ENCODE assay signal across 14 mouse cellular contexts in the genomic region with DNA sequence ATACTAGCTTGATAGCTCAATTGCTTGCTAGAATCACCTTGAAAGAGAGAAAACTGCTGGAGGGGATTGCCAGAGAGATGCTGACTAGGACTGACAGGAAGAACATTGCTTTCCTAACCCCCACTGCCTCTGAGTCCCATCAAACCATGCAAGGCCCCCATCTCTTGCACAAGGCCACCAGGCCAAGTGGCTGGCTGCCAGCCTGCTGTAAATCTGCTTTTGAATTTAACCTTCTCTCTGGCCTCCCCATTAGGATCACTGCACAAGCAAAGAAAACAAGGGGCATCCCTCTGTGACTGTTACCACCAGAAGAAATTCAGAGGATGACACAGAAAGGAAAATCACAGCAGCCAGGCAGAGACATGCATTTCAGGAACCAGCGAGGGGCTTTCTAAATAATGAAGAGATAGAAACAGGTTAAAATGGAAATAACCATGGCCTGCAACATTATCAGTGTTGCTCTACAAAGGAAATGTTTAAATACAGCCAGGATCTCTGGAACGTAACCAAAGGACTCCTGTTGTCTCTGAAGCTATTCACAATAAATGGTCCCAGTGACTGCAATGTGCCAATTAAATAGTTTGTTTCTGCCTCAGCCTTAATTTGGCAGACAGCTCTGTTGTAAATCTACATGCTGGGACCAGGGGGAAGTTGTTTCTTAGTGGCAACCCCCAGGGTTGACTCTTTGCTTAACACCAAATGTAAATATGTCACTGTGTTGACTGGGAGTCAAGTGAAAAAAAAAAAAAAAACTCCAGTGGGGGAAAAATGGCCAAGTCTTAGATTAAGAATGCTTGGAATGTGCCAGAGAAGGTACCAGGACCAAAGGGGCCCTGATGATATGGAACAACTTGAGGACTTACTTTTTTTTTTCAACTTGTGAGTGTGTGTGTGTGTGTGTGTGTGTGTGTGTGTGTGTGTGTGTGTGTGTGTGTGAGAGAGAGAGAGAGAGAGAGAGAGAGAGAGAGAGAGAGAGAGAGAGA.
A peak's percentile ranks its signal among the peaks of the same experiment; 100 is the strongest.
DNase-seq lines count a peak whose midpoint lies in the region; ATAC-seq and TF ChIP-seq lines count a peak whose summit lies in the region.
"Had no signal": no experiment of that assay in that cellular context is flagged by ENCODE, and none has a peak within 500 bp of the region (broad histone marks: within the 10 kb centered on the region; RNA-seq: fewer than 3 reads in every experiment).

No protein-coding gene starts in this region.

- no peak overlapping the region for H3K27ac ChIP-seq in forebrain, embryonic 13.5 days
- H3K27ac ChIP-seq in forebrain, postnatal 0 days (ENCODE audit: low read depth, low read length) = no peak overlapping the region
- peak overlapping the region; percentile 29; the same call in 1 of the 2 replicates for H3K27ac ChIP-seq in neural tube, embryonic 13.5 days (replicated peaks)
- H3K27ac ChIP-seq in kidney, adult 2 months (ENCODE audit: insufficient read depth, low read depth, low read length) = no peak overlapping the region
- H3K27ac ChIP-seq in midbrain, postnatal 0 days (ENCODE audit: low read depth, low read length) = no peak overlapping the region
- H3K27ac ChIP-seq: limb, embryonic 10.5 days; stomach, embryonic 15.5 days had no signal

- H3K36me3 ChIP-seq in forebrain, embryonic 13.5 days (ENCODE audit: poor library complexity, severe bottlenecking) = no peaks in the 10 kb centered on the region
- no peaks in the 10 kb centered on the region for H3K36me3 ChIP-seq in forebrain, postnatal 0 days (ENCODE audit: insufficient read depth)
- no peaks in the 10 kb centered on the region for H3K36me3 ChIP-seq in neural tube, embryonic 13.5 days
- no peaks in the 10 kb centered on the region for H3K36me3 ChIP-seq in kidney, adult 2 months (ENCODE audit: control insufficient read depth, insufficient read depth, low read length)
- H3K36me3 ChIP-seq in midbrain, postnatal 0 days (ENCODE audit: insufficient read depth, low read length) = no peaks in the 10 kb centered on the region
- H3K36me3 ChIP-seq: heart, embryonic 12.5 days; limb, embryonic 10.5 days; stomach, embryonic 15.5 days had no signal

- H3K4me1 ChIP-seq in forebrain, embryonic 13.5 days = peaks cover 8% of the 10 kb centered on the region
- H3K4me1 ChIP-seq in forebrain, postnatal 0 days (ENCODE audit: insufficient read depth) = peaks cover 3% of the 10 kb centered on the region; the same call in 1 of the 2 replicates
- peaks cover 15% of the 10 kb centered on the region for H3K4me1 ChIP-seq in neural tube, embryonic 13.5 days (replicated peaks)
- H3K4me1 ChIP-seq in kidney, adult 2 months (ENCODE audit: control insufficient read depth, insufficient read depth, low read length) = no peaks in the 10 kb centered on the region
- H3K4me1 ChIP-seq in midbrain, postnatal 0 days (ENCODE audit: insufficient read depth, low read length) = 0 out of 2 replicates have a peak, but pooled peaks cover 3% of the 10 kb centered on the region
- H3K4me1 ChIP-seq: megakaryocyte, embryonic 14.5 days; stomach, embryonic 15.5 days had no signal

- no peaks in the 10 kb centered on the region for H3K27me3 ChIP-seq in forebrain, embryonic 13.5 days
- H3K27me3 ChIP-seq in forebrain, postnatal 0 days (ENCODE audit: insufficient read depth, low read length) = no peaks in the 10 kb centered on the region
- H3K27me3 ChIP-seq in neural tube, embryonic 13.5 days = peaks cover 14% of the 10 kb centered on the region
- H3K27me3 ChIP-seq in kidney, adult 2 months (replicated peaks; ENCODE audit: control insufficient read depth, insufficient read depth, low read length) = no peaks in the 10 kb centered on the region
- H3K27me3 ChIP-seq in midbrain, postnatal 0 days (ENCODE audit: insufficient read depth, low read length) = no peaks in the 10 kb centered on the region
- H3K27me3 ChIP-seq: heart, embryonic 12.5 days; megakaryocyte, embryonic 14.5 days; stomach, embryonic 15.5 days had no signal

- no peak for DNase-seq in forebrain, postnatal 0 days
- no peak for DNase-seq in neural tube, embryonic 10.5 days (ENCODE audit: extremely low spot score, low spot score)
- peak; percentile 34 for DNase-seq in kidney, adult 2 months
- peak; percentile 62 for DNase-seq in midbrain, postnatal 0 days (ENCODE audit: low spot score)
- no peak for DNase-seq in urinary bladder, adult 18-20 months (ENCODE audit: low spot score in 2 of 2)
- DNase-seq: B cell, adult 2 months had no signal

- no peak for TF ChIP-seq CTCF in forebrain, postnatal 0 days (IDR thresholded peaks at IDR 0.05; ENCODE audit: low read depth)
- no peak for TF ChIP-seq CTCF in kidney, adult 2 months (conservative IDR thresholded peaks at IDR 0.05; ENCODE audit: insufficient read depth, insufficient read length, low read depth, low read length)
- TF ChIP-seq CTCF in midbrain, postnatal 0 days (IDR thresholded peaks at IDR 0.05) = no peak

- H3K4me3 ChIP-seq in forebrain, embryonic 13.5 days = no peak overlapping the region
- H3K4me3 ChIP-seq in forebrain, postnatal 0 days (ENCODE audit: low read depth, low read length) = no peak overlapping the region
- no peak overlapping the region for H3K4me3 ChIP-seq in neural tube, embryonic 13.5 days
- no peak overlapping the region for H3K4me3 ChIP-seq in kidney, adult 2 months (ENCODE audit: insufficient read depth, low read depth, low read length)
- H3K4me3 ChIP-seq in midbrain, postnatal 0 days (ENCODE audit: low read depth, low read length) = no peak overlapping the region
- H3K4me3 ChIP-seq: heart, embryonic 12.5 days; limb, embryonic 10.5 days; megakaryocyte, embryonic 14.5 days; stomach, embryonic 15.5 days had no signal

- WGBS in forebrain, embryonic 13.5 days = 17% methylated on average over 2 of the region's 2 CpGs
- 25% methylated on average over 2 of the region's 2 CpGs for WGBS in forebrain, postnatal 0 days
- WGBS in neural tube, embryonic 13.5 days = 34% methylated on average over 2 of the region's 2 CpGs
- WGBS in kidney, adult 2 months = 51% methylated on average over 2 of the region's 2 CpGs
- WGBS in midbrain, postnatal 0 days = 47% methylated on average over 2 of the region's 2 CpGs

- no peak overlapping the region for H3K9ac ChIP-seq in forebrain, embryonic 13.5 days
- no peak overlapping the region for H3K9ac ChIP-seq in forebrain, postnatal 0 days
- no peak overlapping the region for H3K9ac ChIP-seq in neural tube, embryonic 13.5 days
- H3K9ac ChIP-seq in midbrain, postnatal 0 days (replicated peaks; ENCODE audit: low read length, poor library complexity, severe bottlenecking) = no peak overlapping the region
- H3K9ac ChIP-seq: heart, embryonic 12.5 days; stomach, embryonic 15.5 days had no signal

- ATAC-seq in forebrain, embryonic 13.5 days = peak; percentile 53; the same call in 1 of the 2 replicates
- no peak for ATAC-seq in forebrain, postnatal 0 days
- peak; percentile 53; the same call in 1 of the 2 replicates for ATAC-seq in neural tube, embryonic 13.5 days (ENCODE audit: low read depth)
- no peak for ATAC-seq in midbrain, postnatal 0 days (ENCODE audit: low FRiP score)
- no peak for ATAC-seq in erythroid progenitor cell, adult 5-6 weeks (replicated peaks; ENCODE audit: low FRiP score, poor library complexity, severe bottlenecking)
- ATAC-seq: intestine, embryonic 16.5 days had no signal

- no peak overlapping the region for H3K4me2 ChIP-seq in forebrain, embryonic 13.5 days
- H3K4me2 ChIP-seq in forebrain, postnatal 0 days (ENCODE audit: low read depth) = no peak overlapping the region
- no peak overlapping the region for H3K4me2 ChIP-seq in neural tube, embryonic 13.5 days
- H3K4me2 ChIP-seq in midbrain, postnatal 0 days (ENCODE audit: low read depth, low read length, poor library complexity, severe bottlenecking) = no peak overlapping the region
- H3K4me2 ChIP-seq: heart, embryonic 12.5 days; stomach, embryonic 15.5 days had no signal

- no peaks in the 10 kb centered on the region for H3K9me3 ChIP-seq in forebrain, embryonic 13.5 days (replicated peaks)
- H3K9me3 ChIP-seq in forebrain, postnatal 0 days (ENCODE audit: low read length) = no peaks in the 10 kb centered on the region
- no peaks in the 10 kb centered on the region for H3K9me3 ChIP-seq in neural tube, embryonic 13.5 days
- H3K9me3 ChIP-seq in midbrain, postnatal 0 days (ENCODE audit: low read length) = no peaks in the 10 kb centered on the region
- H3K9me3 ChIP-seq: heart, embryonic 12.5 days; limb, embryonic 10.5 days; stomach, embryonic 15.5 days had no signal

- TF ChIP-seq POLR2A in kidney, adult 2 months (IDR thresholded peaks at IDR 0.05; ENCODE audit: low read depth, low read length) = no peak

Comparison
In these comparisons a context has a peak if more than half of its experiments do, and no peak if none do; other contexts are left out.
1. ATAC-seq: peak in forebrain, embryonic 13.5 days (single experiment) and neural tube, embryonic 13.5 days (single experiment); none in forebrain, postnatal 0 days (single experiment), midbrain, postnatal 0 days (single experiment) and erythroid progenitor cell, adult 5-6 weeks (single experiment).
2. DNase-seq: peak in kidney, adult 2 months (single experiment) and midbrain, postnatal 0 days (single experiment); none in forebrain, postnatal 0 days (single experiment), neural tube, embryonic 10.5 days (single experiment) and urinary bladder, adult 18-20 months (0 of 2).